Mouse (Mus musculus) hindbrain, postnatal 0 days (tissue): ENCODE data around the gene Tecpr2. TPM values are rescaled to one million over a fixed set of nuclear protein-coding genes. Genes with fewer than 3 reads are reported as not detected.

Experiments
- ATAC-seq: fragments of 200-750 bp; cut with Nextera tagmentation; 2 replicates; pipeline ENCODE4 v1.8.0; 2017; ENCODE audit warnings: mild to moderate bottlenecking, moderate TSS enrichment, moderate library complexity
- DNase-seq: peaks from one replicate; pipeline ENCODE4 v3.0.0-alpha.2; 2015; ENCODE audit warnings: low spot score
- H3K27ac ChIP-seq: fragments of 300-500 bp; sonication (generic); 2 replicates; pipeline ENCODE4 v1.5.1; 2014; ENCODE audit warnings: mild to moderate bottlenecking
- H3K27me3 ChIP-seq: fragments of 300-500 bp; sonication (generic); 2 replicates; pipeline ENCODE4 v1.6.1; 2014; ENCODE audit warnings: low read length, mixed read lengths; ENCODE audit not compliant: insufficient read depth
- H3K36me3 ChIP-seq: fragments of 300-500 bp; sonication (generic); 2 replicates; pipeline ENCODE4 v1.6.1; 2014; ENCODE audit warnings: low read length, mixed read lengths; ENCODE audit not compliant: insufficient read depth
- H3K4me1 ChIP-seq: fragments of 300-500 bp; sonication (generic); 2 replicates; pipeline ENCODE4 v1.6.1; 2014; ENCODE audit warnings: antibody characterized with exemption, low read length, mixed read lengths; ENCODE audit not compliant: insufficient read depth
- H3K4me2 ChIP-seq: fragments of 300-500 bp; sonication (generic); 2 replicates; pipeline ENCODE4 v1.6.1; 2014; ENCODE audit warnings: low read depth, mild to moderate bottlenecking, low read length, moderate library complexity, mixed read lengths
- H3K4me3 ChIP-seq: fragments of 300-500 bp; sonication (generic); 2 replicates; pipeline ENCODE4 v1.5.1; 2014; ENCODE audit warnings: low read length
- H3K9ac ChIP-seq: fragments of 300-500 bp; sonication (generic); replicated peaks from 2 replicates; pipeline ENCODE4 v1.6.1; 2014; ENCODE audit warnings: mild to moderate bottlenecking, low read length, moderate library complexity, mixed read lengths
- H3K9me3 ChIP-seq: fragments of 300-500 bp; sonication (generic); 2 replicates; pipeline ENCODE4 v1.6.1; 2016; ENCODE audit warnings: low read length, mixed read lengths
- CTCF ChIP-seq: IDR thresholded peaks from 2 replicates; pipeline ENCODE4 v1.5.1; 2016; ENCODE audit warnings: antibody characterized with exemption, control low read depth, low read depth
- WGBS: fragments of 180-500 bp; shearing (Covaris S2); extraction: QIAGEN DNeasy Blood & Tissue Kit; methylation state at CpG from one replicate; pipeline ENCODE4 v1.1.7; 2014; 5-methylcytosine and 5-hydroxymethylcytosine counted together
- polyA plus RNA-seq: library from polyadenylated mRNA; unstranded; fragments of >200 nt; fragmentation: Nextera tagmentation; extraction: Ambion mirVana; gene quantifications from 2 replicates; pipeline ENCODE4 v1.2.1, GENCODE M21; 2015
- total RNA-seq: library from RNA; depleted of rRNA; stranded (reverse); fragments of >200 nt; gene quantifications from 2 replicates; pipeline ENCODE4 v1.2.3, GENCODE M21; 2014

Gene Tecpr2
- total and polyA plus RNA-seq, 2 experiments from 2014 or later, result 4.3 to 24.1 TPM

GRCm38 (mm10) chr12:111008500-111009490 lies 119.7 kb downstream of the Tecpr2 start:
- 38% methylated on average over 11 of the region's 11 CpGs for WGBS
- TF ChIP-seq CTCF, result no peak
- H3K4me2 ChIP-seq, result no peak overlapping the region
- H3K4me1 ChIP-seq, result peaks cover 10% of the 10 kb centered on the region; the same call in 1 of the 2 replicates
- H3K27me3 ChIP-seq, result no peaks in the 10 kb centered on the region
- H3K36me3 ChIP-seq, result no peaks in the 10 kb centered on the region
- no peak overlapping the region for H3K4me3 ChIP-seq
- ATAC-seq, result no peak
- peak; percentile 27 for DNase-seq
- H3K9ac ChIP-seq, result no peak overlapping the region
- H3K9me3 ChIP-seq, result no peaks in the 10 kb centered on the region
- no peak overlapping the region for H3K27ac ChIP-seq

- no peak overlapping the region for H3K4me2 ChIP-seq
- no peak overlapping the region for H3K27ac ChIP-seq
- no peaks in the 10 kb centered on the region for H3K9me3 ChIP-seq
- no peak for TF ChIP-seq CTCF
- no peak overlapping the region for H3K9ac ChIP-seq
- no peaks in the 10 kb centered on the region for H3K27me3 ChIP-seq
- peaks cover 10% of the 10 kb centered on the region; the same call in 1 of the 2 replicates for H3K4me1 ChIP-seq
- no peak for DNase-seq
- no peak for ATAC-seq
- no peaks in the 10 kb centered on the region for H3K36me3 ChIP-seq
- no peak overlapping the region for H3K4me3 ChIP-seq
- 69% methylated on average over 6 of the region's 6 CpGs for WGBS
Observed at GRCm38 (mm10) chr12:111009615-111010257, 120.7 kb downstream of the Tecpr2 start.

- Histone ChIP-seq H3K27me3 (no peaks in the 10 kb centered on the region), H3K4me2 (no peak overlapping the region), H3K4me1 (no peaks in the 10 kb centered on the region), H3K9ac (no peak overlapping the region), H3K27ac (no peak overlapping the region), H3K36me3 (no peaks in the 10 kb centered on the region), H3K4me3 (no peak overlapping the region), H3K9me3 (no peaks in the 10 kb centered on the region)
- no peak for DNase-seq
- TF ChIP-seq CTCF, result no peak
- no peak for ATAC-seq
- WGBS, result 77% methylated on average over 3 of the region's 3 CpGs
Observed at GRCm38 (mm10) chr12:111016807-111017206, 127.7 kb downstream of the Tecpr2 start.

DNA sequence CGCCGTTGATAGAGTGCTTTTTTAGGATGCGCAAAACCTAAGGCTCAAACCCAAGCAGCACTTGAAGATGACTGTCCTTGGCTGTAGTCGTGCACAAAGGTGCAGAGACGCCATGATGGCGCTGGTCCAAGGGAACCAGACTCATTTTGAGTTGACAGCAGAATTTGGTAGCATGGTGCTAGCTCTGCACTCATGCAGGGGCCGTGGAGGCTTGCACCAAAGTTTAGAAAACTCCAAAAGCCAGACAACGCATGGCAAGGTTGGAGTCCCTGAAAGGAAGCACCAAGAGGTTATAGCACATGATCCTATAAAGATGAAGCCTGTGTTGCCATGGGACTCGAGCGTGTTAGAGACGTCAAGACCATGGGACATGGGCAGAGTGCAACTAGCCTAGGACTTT lies 129.0 kb downstream of the Tecpr2 start:
- WGBS, result 94% methylated on average over 11 of the region's 11 CpGs
- H3K27ac ChIP-seq, result no peak overlapping the region
- TF ChIP-seq CTCF, result no peak
- H3K36me3 ChIP-seq, result no peaks in the 10 kb centered on the region
- no peaks in the 10 kb centered on the region for H3K9me3 ChIP-seq
- no peaks in the 10 kb centered on the region for H3K27me3 ChIP-seq
- H3K4me3 ChIP-seq, result no peak overlapping the region
- H3K4me1 ChIP-seq, result no peaks in the 10 kb centered on the region
- no peak overlapping the region for H3K9ac ChIP-seq
- no peak for ATAC-seq
- H3K4me2 ChIP-seq, result no peak overlapping the region
- no peak for DNase-seq

- ATAC-seq (no peak), DNase-seq (no peak)
- no peak for TF ChIP-seq CTCF
- no peak overlapping the region for H3K4me2 ChIP-seq
- H3K27me3 ChIP-seq, result no peaks in the 10 kb centered on the region
- no peak overlapping the region for H3K27ac ChIP-seq
- no peaks in the 10 kb centered on the region for H3K4me1 ChIP-seq
- H3K9me3 ChIP-seq, result no peaks in the 10 kb centered on the region
- H3K9ac ChIP-seq, result no peak overlapping the region
- WGBS, result 90% methylated on average over 2 of the region's 2 CpGs
- H3K4me3 ChIP-seq, result no peak overlapping the region
- H3K36me3 ChIP-seq, result no peaks in the 10 kb centered on the region
Observed at GRCm38 (mm10) chr12:111019086-111019485, 130.0 kb downstream of the Tecpr2 start.

DNA sequence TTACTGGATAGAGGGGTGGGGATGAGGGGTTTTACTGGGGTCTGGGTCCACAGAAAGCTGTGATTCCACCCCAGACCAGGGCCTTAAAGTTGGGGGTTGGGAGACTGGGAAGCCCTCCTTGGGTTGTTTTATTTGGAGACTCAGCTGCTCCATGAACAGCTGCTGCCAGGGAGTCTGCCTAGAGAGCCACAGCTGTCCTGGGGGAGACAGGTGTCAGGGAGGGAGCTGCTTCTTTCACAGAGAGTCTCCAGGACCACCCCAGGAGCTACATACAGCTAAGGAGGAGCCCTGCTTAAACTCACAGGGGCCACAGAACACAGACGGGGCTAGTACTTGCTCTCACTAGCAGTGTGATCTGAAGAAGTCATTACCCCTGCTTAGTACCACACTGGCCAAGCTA lies 132.1 kb downstream of the Tecpr2 start:
- no peak overlapping the region for H3K9ac ChIP-seq
- no peak for TF ChIP-seq CTCF
- H3K9me3 ChIP-seq, result no peaks in the 10 kb centered on the region
- H3K27ac ChIP-seq, result no peak overlapping the region
- no peak overlapping the region for H3K4me2 ChIP-seq
- no peak overlapping the region for H3K4me3 ChIP-seq
- H3K36me3 ChIP-seq, result no peaks in the 10 kb centered on the region
- no peaks in the 10 kb centered on the region for H3K27me3 ChIP-seq
- no peaks in the 10 kb centered on the region for H3K4me1 ChIP-seq
- ATAC-seq (no peak), DNase-seq (no peak)
- WGBS, result 25% methylated on average over 1 of the region's 1 CpGs
